Mouse (Mus musculus): Measurements from ENCODE around the gene Zfp54. TPM values are rescaled to one million over a fixed set of nuclear protein-coding genes. Genes with fewer than 3 reads are reported as not detected.
A peak's percentile ranks its signal among the peaks of the same experiment; 100 is the strongest.
"Not testable (repeated sequence)": the region's sequence is repeated elsewhere in the genome, so short reads cannot be mapped to it uniquely, and the experiment has no call there.

Zfp54 gene
- polyA plus RNA-seq (2012; rRNA removed): 2.3 TPM in 2 replicates

DNA sequence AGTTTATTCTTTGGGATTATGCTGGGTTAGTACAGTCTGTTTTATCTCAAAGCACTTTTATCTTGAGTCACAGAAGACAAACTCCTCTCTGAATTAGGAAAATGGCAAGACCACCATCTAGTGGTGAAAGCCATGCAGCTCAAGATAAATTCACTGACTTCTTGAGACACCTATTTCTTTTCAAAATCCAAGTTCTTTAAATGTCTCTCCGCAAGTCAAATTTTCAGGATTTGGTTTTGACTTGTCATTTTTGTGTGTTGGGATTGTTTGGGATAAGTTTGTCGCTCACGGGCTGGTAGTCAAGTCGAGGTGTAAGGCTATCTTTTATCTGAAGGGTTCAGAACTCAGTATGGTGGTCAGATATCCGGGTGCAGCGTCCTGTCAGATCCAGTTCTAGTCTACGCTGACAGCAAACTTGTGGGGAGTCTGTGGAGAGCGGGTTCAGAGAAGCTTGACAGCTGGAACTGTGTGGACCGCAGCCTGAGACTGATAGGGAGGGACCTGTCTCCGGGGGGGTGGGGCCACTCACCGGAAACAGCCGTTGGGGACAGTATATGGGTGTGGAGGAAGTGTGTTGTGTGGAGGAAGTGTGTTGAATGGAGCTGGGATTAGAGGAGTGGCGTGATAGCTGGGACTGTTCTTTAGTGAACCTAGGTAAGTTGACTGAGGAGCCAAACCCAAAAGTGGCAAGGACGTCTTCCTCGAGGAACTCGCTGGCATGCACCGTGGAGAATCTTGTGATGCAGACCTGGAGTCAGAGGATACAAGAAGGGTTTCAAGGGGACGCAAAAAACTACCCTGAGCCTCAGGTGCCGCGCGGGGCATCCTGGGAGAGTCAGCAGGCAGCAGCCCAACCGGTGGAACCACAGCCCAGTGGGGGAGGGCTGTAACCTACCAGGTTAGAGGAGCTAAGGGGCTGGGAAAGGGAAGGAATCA lies at the start of gene Zfp54:
TSS of gene Zfp54 (plus strand) at position 564 of the 936 bp plus-strand sequence.
- TF ChIP-seq POLR2A (IDR thresholded peaks at IDR 0.05; ENCODE audit: borderline replicate concordance, extremely low read depth, insufficient read depth, insufficient read length, poor library complexity, severe bottlenecking): no peak
- peak; percentile 54; the same call in 1 of the 2 replicates for TF ChIP-seq CTCF (IDR thresholded peaks at IDR 0.05; ENCODE audit: borderline replicate concordance, extremely low read depth, insufficient read depth, insufficient read length)
- DNase-seq (ENCODE audit: low read depth): peak; percentile 82

DNA sequence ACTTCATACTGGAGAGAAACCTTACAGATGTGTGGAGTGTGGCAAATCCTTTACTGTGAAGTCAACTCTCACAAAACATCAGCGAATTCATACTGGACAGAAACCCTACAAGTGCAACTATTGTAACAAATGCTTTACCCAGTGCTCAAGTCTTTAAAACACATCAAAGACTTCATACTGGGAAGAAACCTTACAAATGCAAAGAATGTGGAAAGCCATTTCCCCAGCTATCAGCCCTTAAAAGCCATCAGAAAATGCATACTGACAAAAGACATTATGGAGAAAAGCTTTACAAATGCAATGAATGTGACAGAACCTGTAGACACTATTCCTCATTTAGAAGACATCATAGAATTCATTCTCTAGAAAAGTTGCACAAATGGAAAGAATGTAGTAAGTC lies 47.7 kb upstream of the Zfp54 start:
- TF ChIP-seq POLR2A (IDR thresholded peaks at IDR 0.05; ENCODE audit: borderline replicate concordance, extremely low read depth, insufficient read depth, insufficient read length, poor library complexity, severe bottlenecking) (no peak), CTCF (IDR thresholded peaks at IDR 0.05; ENCODE audit: borderline replicate concordance, extremely low read depth, insufficient read depth, insufficient read length) (no peak)
- no peak for DNase-seq (ENCODE audit: low read depth)

GRCm38 (mm10) chr17:21383391-21384056 lies 39.5 kb upstream of the Zfp54 start, which contains the start of gene Zfp677:
Gene Zfp677 (plus strand): TSS chr17:21383748.
- DNase-seq (ENCODE audit: low read depth): peak; percentile 85

DNA sequence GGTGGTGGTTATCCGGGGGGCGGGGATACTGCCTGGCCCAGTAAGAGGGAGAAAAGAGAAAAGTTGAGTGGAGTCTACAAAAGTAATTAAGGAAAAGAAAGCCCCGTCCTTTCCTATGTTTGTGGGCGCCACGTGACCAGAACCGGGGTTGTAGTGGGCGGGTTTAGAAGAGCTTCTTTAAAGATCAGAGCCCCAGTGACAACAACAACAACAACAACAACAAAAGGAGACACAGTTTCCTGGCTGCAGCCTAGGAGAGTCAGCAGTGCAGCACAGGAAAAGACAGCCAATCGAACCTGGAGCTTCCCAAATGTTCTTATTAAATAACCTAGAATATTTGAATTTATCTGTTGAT lies 39.0 kb upstream of the Zfp54 start:
- TF ChIP-seq CTCF (IDR thresholded peaks at IDR 0.05; ENCODE audit: borderline replicate concordance, extremely low read depth, insufficient read depth, insufficient read length) (no peak), POLR2A (IDR thresholded peaks at IDR 0.05; ENCODE audit: borderline replicate concordance, extremely low read depth, insufficient read depth, insufficient read length, poor library complexity, severe bottlenecking) (no peak)
- peak; percentile 0 for DNase-seq (ENCODE audit: low read depth)

More at GRCm38 (mm10) chr17:21383391-21384056, 39.5 kb upstream of the Zfp54 start, which contains the start of gene Zfp677:
- TF ChIP-seq CTCF (IDR thresholded peaks at IDR 0.05; ENCODE audit: borderline replicate concordance, extremely low read depth, insufficient read depth, insufficient read length) (peak; percentile 59; the same call in 1 of the 2 replicates), POLR2A (IDR thresholded peaks at IDR 0.05; ENCODE audit: borderline replicate concordance, extremely low read depth, insufficient read depth, insufficient read length, poor library complexity, severe bottlenecking) (no peak)

DNA sequence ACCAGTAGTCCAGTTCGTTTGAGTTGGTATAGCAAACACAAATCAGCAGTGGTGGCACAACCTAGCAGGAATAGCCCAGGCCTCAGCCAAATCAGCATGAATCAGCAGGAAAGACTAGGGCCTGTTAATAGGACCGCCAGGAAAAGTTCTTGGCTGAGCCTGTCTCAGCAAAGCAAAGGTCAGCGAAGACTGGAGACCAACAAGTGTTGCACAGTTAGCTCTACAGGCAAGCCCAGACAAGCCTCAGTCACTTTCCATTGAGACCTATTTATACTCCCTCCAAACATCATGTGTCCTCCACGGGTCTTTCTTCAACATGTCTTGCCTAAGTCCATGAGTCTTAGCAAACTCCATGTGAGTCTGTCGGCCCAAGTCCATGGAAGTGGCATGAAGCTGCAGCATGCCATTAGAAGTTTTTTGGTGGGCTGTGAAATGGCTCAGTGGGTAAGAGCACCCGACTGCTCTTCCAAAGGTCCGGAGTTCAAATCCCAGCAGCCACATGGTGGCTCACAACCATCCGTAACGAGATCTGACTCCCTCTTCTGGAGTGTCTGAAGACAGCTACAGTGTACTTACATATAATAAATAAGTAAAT lies 15.9 kb downstream of the Zfp54 start:
- DNase-seq (ENCODE audit: low read depth): not testable (repeated sequence)

GRCm38 (mm10) chr17:21449669-21450068 lies 26.6 kb downstream of the Zfp54 start:
- TF ChIP-seq CTCF (IDR thresholded peaks at IDR 0.05; ENCODE audit: borderline replicate concordance, extremely low read depth, insufficient read depth, insufficient read length): peak; percentile 71; the same call in 1 of the 2 replicates
- TF ChIP-seq POLR2A (IDR thresholded peaks at IDR 0.05; ENCODE audit: borderline replicate concordance, extremely low read depth, insufficient read depth, insufficient read length, poor library complexity, severe bottlenecking): no peak
- peak; percentile 91 for DNase-seq (ENCODE audit: low read depth)

DNA sequence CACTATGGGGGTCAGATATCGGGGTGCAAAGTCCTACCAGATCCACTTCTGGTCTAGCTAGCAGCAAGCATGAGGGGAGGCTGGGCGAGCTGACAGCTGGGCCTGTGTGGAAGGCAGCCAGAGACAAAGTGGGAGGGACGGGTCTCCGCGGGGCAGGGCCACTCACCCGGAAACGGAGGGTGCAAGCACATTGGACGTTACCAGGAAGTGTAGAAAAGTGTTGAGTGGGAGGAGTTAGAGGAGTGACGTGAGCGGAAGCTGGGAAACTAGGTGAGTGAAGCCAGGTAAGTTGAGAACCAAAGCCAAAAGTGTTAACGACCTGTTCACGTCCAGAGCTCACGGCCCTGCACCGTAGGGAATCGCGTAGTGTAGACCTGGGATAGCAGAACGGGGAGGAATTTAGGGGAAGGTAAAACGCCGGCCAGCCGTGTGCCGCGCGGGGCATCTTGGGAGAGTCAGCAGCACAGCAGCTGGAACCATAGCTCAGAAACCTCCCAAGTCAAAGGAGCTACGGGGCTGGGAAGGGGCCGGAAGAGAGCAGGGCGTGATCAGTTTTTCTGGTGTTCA lies 27.2 kb downstream of the Zfp54 start, which contains the start of gene Zfp51:
TSS of gene Zfp51 (plus strand) at position 237 of the 567 bp plus-strand sequence.
- peak; percentile 95 for DNase-seq (ENCODE audit: low read depth)
- peak; percentile 22; the same call in 1 of the 2 replicates for TF ChIP-seq POLR2A (IDR thresholded peaks at IDR 0.05; ENCODE audit: borderline replicate concordance, extremely low read depth, insufficient read depth, insufficient read length, poor library complexity, severe bottlenecking)
- no peak for TF ChIP-seq CTCF (IDR thresholded peaks at IDR 0.05; ENCODE audit: borderline replicate concordance, extremely low read depth, insufficient read depth, insufficient read length)

- DNase-seq (ENCODE audit: low read depth): no peak
- TF ChIP-seq CTCF (IDR thresholded peaks at IDR 0.05; ENCODE audit: borderline replicate concordance, extremely low read depth, insufficient read depth, insufficient read length): no peak
- TF ChIP-seq POLR2A (IDR thresholded peaks at IDR 0.05; ENCODE audit: borderline replicate concordance, extremely low read depth, insufficient read depth, insufficient read length, poor library complexity, severe bottlenecking): no peak
These were observed 40.5 kb downstream of the Zfp54 start for GRCm38 (mm10) chr17:21463550-21463949.

- no peak for DNase-seq (ENCODE audit: low read depth)
These were observed 49.1 kb downstream of the Zfp54 start for GRCm38 (mm10) chr17:21472032-21472652.

DNA sequence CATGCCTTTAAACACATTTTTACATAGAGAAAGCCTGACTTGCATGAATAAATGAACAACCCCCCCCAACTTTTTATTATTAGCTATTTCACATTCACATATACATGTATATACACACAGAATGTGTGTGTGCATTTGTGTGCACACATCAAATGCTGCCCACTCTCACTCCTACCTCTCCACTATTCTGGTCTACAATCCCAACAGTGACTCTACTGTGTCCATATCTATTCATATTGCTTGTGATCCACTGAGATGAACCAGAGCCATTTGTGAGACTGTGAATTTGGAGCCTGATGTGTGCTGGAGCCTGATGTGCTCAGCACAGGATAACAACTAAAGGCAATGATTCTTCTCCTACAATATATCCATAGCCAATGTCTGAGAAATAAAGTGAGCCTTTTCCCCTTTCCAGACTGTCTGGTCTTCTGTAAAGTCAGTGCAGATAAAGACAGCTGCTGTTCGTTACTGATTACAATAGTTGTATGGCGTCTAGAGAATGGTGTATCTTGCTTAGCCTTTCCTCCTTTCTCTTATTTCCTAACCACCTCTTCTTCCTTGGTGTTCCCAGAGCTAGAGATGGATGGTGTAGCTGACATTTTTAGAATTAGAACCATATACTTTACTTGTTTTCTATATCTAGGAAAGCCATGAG lies 49.8 kb downstream of the Zfp54 start:
- DNase-seq (ENCODE audit: low read depth): no peak
- no peak for TF ChIP-seq CTCF (IDR thresholded peaks at IDR 0.05; ENCODE audit: borderline replicate concordance, extremely low read depth, insufficient read depth, insufficient read length)
- no peak for TF ChIP-seq POLR2A (IDR thresholded peaks at IDR 0.05; ENCODE audit: borderline replicate concordance, extremely low read depth, insufficient read depth, insufficient read length, poor library complexity, severe bottlenecking)

More at GRCm38 (mm10) chr17:21472032-21472652, 49.1 kb downstream of the Zfp54 start:
- TF ChIP-seq POLR2A (IDR thresholded peaks at IDR 0.05; ENCODE audit: borderline replicate concordance, extremely low read depth, insufficient read depth, insufficient read length, poor library complexity, severe bottlenecking): no peak
- no peak for TF ChIP-seq CTCF (IDR thresholded peaks at IDR 0.05; ENCODE audit: borderline replicate concordance, extremely low read depth, insufficient read depth, insufficient read length)
